Mouse (Mus musculus) ES-E14 (cell line): Measurements from ENCODE around the gene Clic4. TPM values are rescaled to one million over a fixed set of nuclear protein-coding genes. Genes with fewer than 3 reads are reported as not detected.
"Not testable (repeated sequence)": the region's sequence is repeated elsewhere in the genome, so short reads cannot be mapped to it uniquely, and the experiment has no call there.

Experiments used
- DNase-seq: peaks from one replicate; pipeline ENCODE4 v3.0.0-alpha.2; 2013; ENCODE audit warnings: low read depth, low spot score
- H3K27ac ChIP-seq: 2 replicates; pipeline ENCODE4 v1.5.1; 2012; ENCODE audit warnings: low read depth, mild to moderate bottlenecking, low read length, moderate library complexity, mixed read lengths; ENCODE audit not compliant: poor library complexity, insufficient read depth, severe bottlenecking
- H3K36me3 ChIP-seq: 2 replicates; pipeline ENCODE4 v1.6.1; 2012; ENCODE audit warnings: mild to moderate bottlenecking, low read length, moderate library complexity, mixed read lengths; ENCODE audit not compliant: control insufficient read depth, poor library complexity, insufficient read depth, severe bottlenecking
- H3K4me1 ChIP-seq, 2 experiments: fragments of 150-350 bp in 1 of 2; sonication (generic) in 1 of 2; 2 replicates each; pipeline ENCODE4 v1.6.1; 2012; ENCODE audit warnings: low read length in 2 of 2, mild to moderate bottlenecking in 1 of 2, mixed read lengths in 1 of 2; ENCODE audit not compliant: control insufficient read depth in 2 of 2, insufficient read depth in 2 of 2, poor library complexity in 1 of 2
- H3K4me3 ChIP-seq, 2 experiments: fragments of 150-350 bp in 1 of 2; sonication (generic) in 1 of 2; 2 replicates each; pipeline ENCODE4 v1.5.1; 2012; ENCODE audit warnings: low read length in 2 of 2, low read depth in 1 of 2, mild to moderate bottlenecking in 1 of 2, mixed read lengths in 1 of 2; ENCODE audit not compliant: insufficient read depth in 1 of 2, poor library complexity in 1 of 2, severe bottlenecking in 1 of 2
- H3K9ac ChIP-seq: 2 replicates; pipeline ENCODE4 v1.6.1; 2012; ENCODE audit warnings: low read depth, mild to moderate bottlenecking, low read length, mixed read lengths; ENCODE audit not compliant: poor library complexity, insufficient read depth, severe bottlenecking
- H3K9me3 ChIP-seq: fragments of 150-350 bp; sonication (generic); 2 replicates; pipeline ENCODE4 v1.6.1; 2012; ENCODE audit warnings: low read depth, mild to moderate bottlenecking, low read length; ENCODE audit not compliant: control insufficient read depth, insufficient read depth
- CHD2 ChIP-seq: IDR thresholded peaks from 2 replicates; pipeline ENCODE4 v1.6.1; 2014; ENCODE audit warnings: mild to moderate bottlenecking, low read depth, low read length, inconsistent platforms
- HCFC1 ChIP-seq: IDR thresholded peaks from 2 replicates; pipeline ENCODE4 v1.6.1; 2012; ENCODE audit warnings: low read length, inconsistent platforms, borderline replicate concordance; ENCODE audit not compliant: insufficient read depth
- MAFK ChIP-seq: IDR thresholded peaks from 2 replicates; pipeline ENCODE4 v1.6.1; 2014; ENCODE audit warnings: mild to moderate bottlenecking, low read depth, low read length, inconsistent platforms; ENCODE audit not compliant: insufficient read depth
- ZC3H11A ChIP-seq: IDR thresholded peaks from 2 replicates; pipeline ENCODE4 v1.6.1; 2012; ENCODE audit warnings: low read depth, mild to moderate bottlenecking, inconsistent platforms, low read length, borderline replicate concordance
- ZNF384 ChIP-seq: IDR thresholded peaks from 2 replicates; pipeline ENCODE4 v1.6.1; 2012; ENCODE audit warnings: low read depth, low read length, inconsistent platforms
- in situ Hi-C, 2 experiments: fragments of 600-800 bp; cut with MboI; formaldehyde crosslinking; loops; one replicate each; pipeline ENCODE4 v1.15.1; 2025; ENCODE audit warnings: low sequenced_read_pairs in 2 of 2, inconsistent platforms in 1 of 2; ENCODE audit not compliant: unreplicated experiment in 2 of 2
- total RNA-seq: library from RNA; depleted of rRNA; stranded (reverse); fragments of 300-350 nt; gene quantifications from 2 replicates; pipeline ENCODE4 v1.2.3, GENCODE M21; 2012

Gene Clic4
- total RNA-seq, 1 experiment, result 69.3 TPM

- H3K27ac ChIP-seq, result no peak overlapping the region
- TF ChIP-seq CHD2 (no peak), ZC3H11A (no peak), ZNF384 (no peak), MAFK (no peak)
- H3K9ac ChIP-seq, result no peak overlapping the region
- H3K4me1 ChIP-seq, result peaks cover 6 to 17% of the 10 kb centered on the region in 2 experiments; a peak in 3 of 4 replicates
- DNase-seq, result no peak
- in situ Hi-C loops, result no loop called here
- H3K9me3 ChIP-seq, result no peaks in the 10 kb centered on the region
- H3K36me3 ChIP-seq, result no peaks in the 10 kb centered on the region
- H3K4me3 ChIP-seq, result no peak overlapping the region
Measured at GRCm38 (mm10) chr4:135282651-135283290, 10.2 kb upstream of the Clic4 start.

GRCm38 (mm10) chr4:135280016-135280415 lies 7.4 kb upstream of the Clic4 start:
- H3K9ac ChIP-seq, result not testable (repeated sequence)

GRCm38 (mm10) chr4:135276681-135277379 lies 4.2 kb upstream of the Clic4 start:
- Histone ChIP-seq H3K4me1 (peaks cover 0 to 5% of the 10 kb centered on the region in 2 experiments; a peak in 1 of 4 replicates), H3K36me3 (no peaks in the 10 kb centered on the region), H3K9me3 (no peaks in the 10 kb centered on the region), H3K27ac (no peak overlapping the region), H3K9ac (no peak overlapping the region), H3K4me3 (no peak overlapping the region)
- TF ChIP-seq ZNF384 (no peak), MAFK (peak; percentile 25; the same call in 1 of the 2 replicates), CHD2 (no peak), HCFC1 (no peak), ZC3H11A (no peak)
- DNase-seq, result no peak
- in situ Hi-C loops, result no loop called here

More at GRCm38 (mm10) chr4:135280016-135280415, 7.4 kb upstream of the Clic4 start:
- H3K36me3 ChIP-seq, H3K27ac ChIP-seq, DNase-seq, in situ Hi-C loops, H3K9me3 ChIP-seq, H3K4me3 ChIP-seq, H3K4me1 ChIP-seq: not testable (repeated sequence)

GRCm38 (mm10) chr4:135274761-135275160 lies 2.1 kb upstream of the Clic4 start:
- in situ Hi-C loops, result no loop called here
- Histone ChIP-seq H3K9me3 (no peaks in the 10 kb centered on the region), H3K4me1 (peaks cover 5 to 7% of the 10 kb centered on the region in 2 experiments; a peak in 2 of 4 replicates), H3K4me3 (no peak overlapping the region), H3K9ac (no peak overlapping the region), H3K27ac (no peak overlapping the region), H3K36me3 (peaks cover 4% of the 10 kb centered on the region; the same call in 1 of the 2 replicates)
- no peak for TF ChIP-seq CHD2
- DNase-seq, result no peak

- H3K27ac ChIP-seq, result no peak overlapping the region
- H3K4me3 ChIP-seq, result peak overlapping the region; percentile 51 to 67
- in situ Hi-C loops, result no loop called here
- peak overlapping the region; percentile 55 for H3K9ac ChIP-seq
- H3K4me1 ChIP-seq, result peaks cover 5 to 9% of the 10 kb centered on the region in 2 experiments; a peak in 2 of 4 replicates
- TF ChIP-seq HCFC1 (no peak), ZC3H11A (no peak), ZNF384 (no peak), CHD2 (no peak), MAFK (no peak)
- no peaks in the 10 kb centered on the region for H3K9me3 ChIP-seq
- peaks cover 11% of the 10 kb centered on the region; the same call in 1 of the 2 replicates for H3K36me3 ChIP-seq
- DNase-seq, result no peak
Measured at GRCm38 (mm10) chr4:135273307-135273682, 681 bp upstream of the Clic4 start.
